Mouse (Mus musculus): ENCODE measurements at regions not wholly inside any gene's neighbourhood (a gene's known extent, or its start where the extent isn't known, plus 50 kb on each side); places are given as distances from the start of the nearest gene placed in this dataset.

DNA sequence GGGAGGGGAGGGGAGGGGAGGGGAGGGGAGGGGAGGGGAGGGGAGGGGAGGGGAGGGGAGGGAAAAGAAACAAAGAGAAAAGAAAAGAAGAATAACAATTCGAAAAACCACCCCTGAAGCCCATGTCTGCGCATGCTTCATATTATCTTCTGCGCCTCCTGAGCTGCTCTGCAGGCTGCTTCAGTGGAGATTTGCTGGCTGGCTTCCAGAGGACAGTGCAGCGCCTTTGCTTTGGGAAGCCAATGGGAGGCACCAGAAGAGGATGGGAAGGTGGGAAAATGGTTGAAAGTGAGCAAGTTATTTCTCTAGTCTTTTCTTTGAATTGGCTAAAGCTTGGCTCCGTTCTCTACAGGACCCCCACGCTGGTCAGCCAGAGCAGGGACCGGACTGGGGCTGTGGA lies 137.8 kb upstream of the Tbca start:
- Histone ChIP-seq H3K9me3 (ENCODE audit: control insufficient read depth, low read length) (no peaks in the 10 kb centered on the region), H3K4me2 (ENCODE audit: low read length) (no peak overlapping the region), H3K36me3 (ENCODE audit: control insufficient read depth, insufficient read depth) (no peaks in the 10 kb centered on the region), H3K27me3 (replicated peaks; ENCODE audit: control insufficient read depth, insufficient read depth, low read length) (peaks cover 7% of the 10 kb centered on the region; the same call in 1 of the 2 replicates), H3K4me3 (replicated peaks; ENCODE audit: low read length) (no peak overlapping the region), H3K9ac (replicated peaks; ENCODE audit: low read depth, low read length) (no peak overlapping the region), H3K4me1 (replicated peaks; ENCODE audit: control insufficient read depth, insufficient read depth, low read length) (no peaks in the 10 kb centered on the region), H3K27ac (ENCODE audit: low read length) (no peak overlapping the region)
- 67% methylated on average over 7 of the region's 7 CpGs for WGBS
- no peak for ATAC-seq

DNA sequence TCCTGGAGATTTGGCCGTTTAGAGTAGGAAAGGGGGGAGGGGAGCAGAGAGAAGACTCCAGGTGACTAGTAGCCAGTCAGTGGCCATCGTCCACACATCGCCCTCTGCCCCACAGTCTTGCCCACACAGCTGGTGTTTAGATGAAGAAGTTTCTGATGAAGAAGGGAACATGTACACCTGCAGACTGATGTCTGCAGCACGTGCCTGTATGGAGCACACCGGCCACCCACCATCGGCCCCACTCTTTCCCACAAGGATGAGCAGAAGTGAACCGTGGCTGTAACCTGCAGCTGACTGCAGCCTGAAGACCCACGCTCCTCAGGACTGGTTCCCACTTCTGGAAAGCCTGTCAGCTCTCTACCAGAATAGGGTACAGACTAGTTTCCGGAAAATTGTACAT lies 121.1 kb upstream of the Tbca start:
- H3K27me3 ChIP-seq (replicated peaks; ENCODE audit: control insufficient read depth, insufficient read depth, low read length) = peaks cover 30% of the 10 kb centered on the region

DNA sequence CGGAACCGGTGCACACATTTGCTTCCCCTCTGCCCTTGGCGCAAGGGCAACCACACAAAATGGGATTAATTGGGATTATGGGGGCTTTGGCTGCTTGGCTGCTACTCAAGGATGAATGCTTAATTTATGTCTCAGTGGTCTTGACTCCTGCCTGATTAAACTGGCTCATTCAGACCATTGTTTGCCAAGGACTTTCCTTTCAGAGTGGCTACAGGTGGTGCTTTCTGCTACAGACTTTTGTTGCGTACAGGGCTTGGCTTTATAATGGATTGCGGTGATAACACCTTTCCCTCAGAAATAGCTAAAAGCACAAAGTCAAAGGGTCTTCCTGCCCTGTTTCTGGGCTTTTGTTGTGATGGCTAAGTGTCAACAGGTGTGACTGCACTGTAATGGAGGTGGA lies 120.4 kb upstream of the Tbca start:
- Histone ChIP-seq H3K9ac (replicated peaks; ENCODE audit: low read depth, low read length) (no peak overlapping the region), H3K4me3 (replicated peaks; ENCODE audit: low read length) (no peak overlapping the region), H3K36me3 (ENCODE audit: control insufficient read depth, insufficient read depth) (no peaks in the 10 kb centered on the region), H3K27me3 (replicated peaks; ENCODE audit: control insufficient read depth, insufficient read depth, low read length) (peaks cover 30% of the 10 kb centered on the region), H3K27ac (ENCODE audit: low read length) (no peak overlapping the region), H3K4me2 (ENCODE audit: low read length) (no peak overlapping the region), H3K4me1 (replicated peaks; ENCODE audit: control insufficient read depth, insufficient read depth, low read length) (no peaks in the 10 kb centered on the region), H3K9me3 (ENCODE audit: control insufficient read depth, low read length) (no peaks in the 10 kb centered on the region)
- no peak for ATAC-seq
- 8% methylated on average over 5 of the region's 5 CpGs for WGBS

More for the DNA sequence above, 121.1 kb upstream of the Tbca start:
- H3K36me3 ChIP-seq (ENCODE audit: control insufficient read depth, insufficient read depth) = no peaks in the 10 kb centered on the region
- H3K9ac ChIP-seq (replicated peaks; ENCODE audit: low read depth, low read length) = no peak overlapping the region
- ATAC-seq = no peak
- no peaks in the 10 kb centered on the region for H3K9me3 ChIP-seq (ENCODE audit: control insufficient read depth, low read length)
- H3K4me3 ChIP-seq (replicated peaks; ENCODE audit: low read length) = no peak overlapping the region
- H3K4me1 ChIP-seq (replicated peaks; ENCODE audit: control insufficient read depth, insufficient read depth, low read length) = no peaks in the 10 kb centered on the region
- H3K27ac ChIP-seq (ENCODE audit: low read length) = no peak overlapping the region
- 76% methylated on average over 9 of the region's 9 CpGs for WGBS
- no peak overlapping the region for H3K4me2 ChIP-seq (ENCODE audit: low read length)

DNA sequence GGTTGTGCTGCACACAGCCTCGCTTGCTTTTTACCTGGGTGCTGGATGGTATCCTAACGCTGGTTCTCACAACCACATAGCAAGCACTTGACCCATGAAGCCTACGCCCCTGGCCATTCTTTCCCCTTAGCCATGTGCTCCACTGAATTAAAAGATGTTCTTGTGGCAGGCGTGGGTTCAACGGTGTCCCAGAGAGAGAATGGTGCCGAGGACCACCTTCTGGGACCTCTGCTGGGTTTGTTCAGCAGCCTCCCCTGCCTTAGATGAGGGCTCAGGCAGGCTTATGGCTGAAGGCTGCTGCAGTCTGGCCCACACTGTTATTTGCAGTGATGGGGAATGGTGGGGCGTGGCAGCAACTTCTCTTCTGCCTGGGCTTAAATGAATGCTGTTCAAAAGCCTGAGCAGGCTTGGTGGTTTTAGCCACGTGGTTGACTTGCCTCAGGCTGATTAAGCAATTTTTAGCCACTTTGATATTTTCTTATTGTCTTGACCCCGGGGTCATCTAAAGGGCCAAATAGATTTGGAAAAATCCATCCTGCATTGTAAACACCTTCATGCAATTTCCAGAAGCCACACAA lies 119.5 kb upstream of the Tbca start:
- no peak overlapping the region for H3K4me3 ChIP-seq (replicated peaks; ENCODE audit: low read length)
- H3K27me3 ChIP-seq (replicated peaks; ENCODE audit: control insufficient read depth, insufficient read depth, low read length) = peaks cover 30% of the 10 kb centered on the region
- no peaks in the 10 kb centered on the region for H3K36me3 ChIP-seq (ENCODE audit: control insufficient read depth, insufficient read depth)
- no peaks in the 10 kb centered on the region for H3K9me3 ChIP-seq (ENCODE audit: control insufficient read depth, low read length)
- WGBS = 44% methylated on average over 9 of the region's 9 CpGs
- no peaks in the 10 kb centered on the region for H3K4me1 ChIP-seq (replicated peaks; ENCODE audit: control insufficient read depth, insufficient read depth, low read length)
- no peak overlapping the region for H3K27ac ChIP-seq (ENCODE audit: low read length)
- H3K9ac ChIP-seq (replicated peaks; ENCODE audit: low read depth, low read length) = no peak overlapping the region
- ATAC-seq = no peak
- H3K4me2 ChIP-seq (ENCODE audit: low read length) = no peak overlapping the region

DNA sequence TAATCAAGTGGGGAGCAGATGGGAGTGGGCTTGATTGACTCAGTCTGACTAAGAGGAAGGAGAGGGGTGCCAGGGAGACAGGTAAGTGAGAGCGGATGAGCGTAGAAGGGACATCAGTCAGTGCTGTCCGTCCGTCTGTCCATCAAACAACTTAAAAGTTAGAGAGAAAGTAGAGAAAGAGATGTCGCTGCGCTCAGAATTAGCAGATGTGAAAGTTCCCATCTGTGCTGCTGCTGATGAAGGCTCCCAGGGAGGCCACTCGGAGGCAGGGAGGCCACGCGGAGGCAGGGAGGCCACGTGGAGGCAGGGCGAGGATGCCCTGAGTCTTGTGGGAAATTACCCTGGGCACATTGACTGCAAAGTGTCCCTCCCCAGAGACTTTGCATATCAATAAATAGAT lies 118.4 kb upstream of the Tbca start:
- no peak for ATAC-seq
- Histone ChIP-seq H3K4me1 (replicated peaks; ENCODE audit: control insufficient read depth, insufficient read depth, low read length) (no peaks in the 10 kb centered on the region), H3K4me3 (replicated peaks; ENCODE audit: low read length) (no peak overlapping the region), H3K9ac (replicated peaks; ENCODE audit: low read depth, low read length) (no peak overlapping the region), H3K9me3 (ENCODE audit: control insufficient read depth, low read length) (no peaks in the 10 kb centered on the region), H3K27ac (ENCODE audit: low read length) (no peak overlapping the region), H3K36me3 (ENCODE audit: control insufficient read depth, insufficient read depth) (no peaks in the 10 kb centered on the region), H3K4me2 (ENCODE audit: low read length) (no peak overlapping the region), H3K27me3 (replicated peaks; ENCODE audit: control insufficient read depth, insufficient read depth, low read length) (peaks cover 28% of the 10 kb centered on the region)
- WGBS = 91% methylated on average over 11 of the region's 11 CpGs

DNA sequence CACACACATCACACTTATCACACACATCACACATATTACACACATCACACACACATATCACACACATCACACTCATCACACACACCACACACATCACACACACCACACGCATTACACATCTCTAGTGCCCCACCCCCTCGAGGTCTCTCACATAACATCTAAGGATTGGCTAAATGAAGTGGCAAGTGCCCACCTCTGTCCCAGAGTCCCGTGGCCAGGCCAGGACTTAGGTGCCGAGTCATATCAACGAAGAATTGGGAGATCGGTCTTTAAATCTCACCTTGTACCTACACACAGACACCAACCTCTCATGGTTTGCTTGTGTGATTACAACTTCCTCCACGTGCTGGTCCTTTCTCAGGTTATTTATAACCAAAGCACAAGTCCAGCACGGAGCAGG lies 117.7 kb upstream of the Tbca start:
- Histone ChIP-seq H3K4me3 (replicated peaks; ENCODE audit: low read length) (no peak overlapping the region), H3K36me3 (ENCODE audit: control insufficient read depth, insufficient read depth) (no peaks in the 10 kb centered on the region), H3K9ac (replicated peaks; ENCODE audit: low read depth, low read length) (no peak overlapping the region), H3K4me1 (replicated peaks; ENCODE audit: control insufficient read depth, insufficient read depth, low read length) (no peaks in the 10 kb centered on the region), H3K4me2 (ENCODE audit: low read length) (no peak overlapping the region), H3K9me3 (ENCODE audit: control insufficient read depth, low read length) (no peaks in the 10 kb centered on the region), H3K27ac (ENCODE audit: low read length) (no peak overlapping the region), H3K27me3 (replicated peaks; ENCODE audit: control insufficient read depth, insufficient read depth, low read length) (peaks cover 28% of the 10 kb centered on the region)
- WGBS = 87% methylated on average over 8 of the region's 8 CpGs
- no peak for ATAC-seq

DNA sequence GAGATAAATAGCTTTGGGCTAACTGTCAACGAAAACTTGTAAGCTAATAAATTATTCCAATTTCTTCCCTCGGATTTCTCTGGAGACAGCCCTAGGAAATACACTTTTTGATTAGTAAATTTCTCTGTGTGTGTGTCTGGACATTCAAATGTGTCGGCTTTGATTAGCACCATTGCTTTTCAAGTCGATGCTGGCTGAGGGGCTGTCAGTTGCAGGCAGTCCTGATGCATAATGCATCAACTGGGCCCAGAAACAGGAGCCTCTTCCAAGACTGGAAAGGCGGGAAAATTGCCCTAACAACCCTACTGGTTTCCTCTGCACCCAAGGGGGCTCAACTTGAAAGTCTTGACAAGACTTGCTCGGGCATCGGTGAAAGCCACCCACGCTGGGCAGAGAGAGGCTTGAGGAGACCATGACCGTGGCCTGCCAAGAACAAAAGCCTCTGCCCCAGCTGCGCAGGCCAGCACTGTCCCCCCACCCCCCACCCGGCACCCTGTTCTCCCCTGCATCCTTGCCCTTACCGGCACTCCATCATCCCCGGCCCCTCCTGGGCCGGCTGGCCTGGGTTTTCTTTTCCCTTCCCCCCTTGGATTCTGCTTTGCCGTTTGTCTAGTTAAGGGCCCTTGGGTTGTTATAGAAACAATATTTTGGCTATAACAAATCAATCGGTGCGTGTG lies 108.1 kb upstream of the Tbca start:
- ATAC-seq = peak; percentile 71
- no peaks in the 10 kb centered on the region; the same call in 1 of the 2 replicates for H3K9me3 ChIP-seq (ENCODE audit: control insufficient read depth, low read length)
- peaks cover 11% of the 10 kb centered on the region for H3K4me1 ChIP-seq (replicated peaks; ENCODE audit: control insufficient read depth, insufficient read depth, low read length)
- H3K4me3 ChIP-seq (replicated peaks; ENCODE audit: low read length) = no peak overlapping the region
- no peak overlapping the region for H3K27ac ChIP-seq (ENCODE audit: low read length)
- H3K4me2 ChIP-seq (ENCODE audit: low read length) = no peak overlapping the region
- H3K36me3 ChIP-seq (ENCODE audit: control insufficient read depth, insufficient read depth) = no peaks in the 10 kb centered on the region
- 19% methylated on average over 17 of the region's 17 CpGs for WGBS
- no peak overlapping the region for H3K9ac ChIP-seq (replicated peaks; ENCODE audit: low read depth, low read length)
- H3K27me3 ChIP-seq (replicated peaks; ENCODE audit: control insufficient read depth, insufficient read depth, low read length) = peaks cover 15% of the 10 kb centered on the region

DNA sequence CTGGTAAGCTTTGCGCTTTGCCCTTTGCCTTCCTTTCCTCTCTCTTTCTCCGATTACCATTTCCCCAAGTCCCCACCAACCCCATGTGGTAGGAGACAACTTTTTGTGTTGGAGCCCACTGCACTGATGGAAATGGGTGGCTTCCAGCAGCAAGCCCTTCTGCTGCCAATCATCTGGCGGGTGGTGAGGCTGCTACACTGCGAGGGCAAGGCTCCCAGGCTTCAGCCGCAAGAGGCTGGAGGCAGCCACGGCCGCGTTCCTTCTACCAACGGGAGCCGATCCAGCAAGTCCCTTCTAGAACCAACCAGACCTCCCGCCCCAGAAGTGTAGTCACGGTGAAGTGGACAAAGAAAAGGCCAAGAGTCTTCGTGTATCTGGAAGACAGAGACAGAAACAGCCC lies 107.1 kb upstream of the Tbca start:
- Histone ChIP-seq H3K27ac (ENCODE audit: low read length) (no peak overlapping the region), H3K4me2 (ENCODE audit: low read length) (no peak overlapping the region), H3K9me3 (ENCODE audit: control insufficient read depth, low read length) (no peaks in the 10 kb centered on the region; the same call in 1 of the 2 replicates), H3K4me1 (replicated peaks; ENCODE audit: control insufficient read depth, insufficient read depth, low read length) (peaks cover 13% of the 10 kb centered on the region), H3K27me3 (replicated peaks; ENCODE audit: control insufficient read depth, insufficient read depth, low read length) (peaks cover 15% of the 10 kb centered on the region), H3K9ac (replicated peaks; ENCODE audit: low read depth, low read length) (no peak overlapping the region), H3K36me3 (ENCODE audit: control insufficient read depth, insufficient read depth) (no peaks in the 10 kb centered on the region), H3K4me3 (replicated peaks; ENCODE audit: low read length) (no peak overlapping the region)
- 85% methylated on average over 13 of the region's 13 CpGs for WGBS
- no peak for ATAC-seq

DNA sequence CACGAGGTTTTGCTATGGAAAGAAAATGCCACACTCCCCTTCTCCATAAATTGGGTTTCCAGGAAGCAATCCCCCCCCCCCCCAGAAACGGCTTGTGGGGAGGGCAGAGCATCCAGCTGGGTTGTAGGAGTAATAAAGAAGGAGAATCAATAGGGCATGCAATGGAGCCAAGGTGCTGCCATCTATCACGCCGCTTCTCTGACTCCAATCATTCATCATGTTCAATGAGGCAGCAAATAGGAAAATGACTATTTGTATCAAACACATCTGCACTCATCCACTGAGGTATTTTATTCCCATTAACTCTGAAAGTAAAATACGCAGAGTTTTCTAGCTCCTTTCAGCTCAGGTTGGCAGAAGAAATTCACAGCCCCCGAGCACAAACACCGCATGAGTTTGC lies 103.5 kb upstream of the Tbca start:
- 0 out of 2 replicates have a peak, but pooled peaks have one; percentile 21 for ATAC-seq

More for the DNA sequence above, 103.5 kb upstream of the Tbca start:
- Histone ChIP-seq H3K9ac (replicated peaks; ENCODE audit: low read depth, low read length) (no peak overlapping the region), H3K36me3 (ENCODE audit: control insufficient read depth, insufficient read depth) (no peaks in the 10 kb centered on the region), H3K9me3 (ENCODE audit: control insufficient read depth, low read length) (no peaks in the 10 kb centered on the region; the same call in 1 of the 2 replicates), H3K4me2 (ENCODE audit: low read length) (no peak overlapping the region), H3K4me1 (replicated peaks; ENCODE audit: control insufficient read depth, insufficient read depth, low read length) (peaks cover 10% of the 10 kb centered on the region), H3K27me3 (replicated peaks; ENCODE audit: control insufficient read depth, insufficient read depth, low read length) (peaks cover 23% of the 10 kb centered on the region), H3K27ac (ENCODE audit: low read length) (no peak overlapping the region), H3K4me3 (replicated peaks; ENCODE audit: low read length) (no peak overlapping the region)
- WGBS = 10% methylated on average over 7 of the region's 7 CpGs
